Mouse (Mus musculus): ENCODE measurements around the gene Tmem205.

Tmem205 gene

DNA sequence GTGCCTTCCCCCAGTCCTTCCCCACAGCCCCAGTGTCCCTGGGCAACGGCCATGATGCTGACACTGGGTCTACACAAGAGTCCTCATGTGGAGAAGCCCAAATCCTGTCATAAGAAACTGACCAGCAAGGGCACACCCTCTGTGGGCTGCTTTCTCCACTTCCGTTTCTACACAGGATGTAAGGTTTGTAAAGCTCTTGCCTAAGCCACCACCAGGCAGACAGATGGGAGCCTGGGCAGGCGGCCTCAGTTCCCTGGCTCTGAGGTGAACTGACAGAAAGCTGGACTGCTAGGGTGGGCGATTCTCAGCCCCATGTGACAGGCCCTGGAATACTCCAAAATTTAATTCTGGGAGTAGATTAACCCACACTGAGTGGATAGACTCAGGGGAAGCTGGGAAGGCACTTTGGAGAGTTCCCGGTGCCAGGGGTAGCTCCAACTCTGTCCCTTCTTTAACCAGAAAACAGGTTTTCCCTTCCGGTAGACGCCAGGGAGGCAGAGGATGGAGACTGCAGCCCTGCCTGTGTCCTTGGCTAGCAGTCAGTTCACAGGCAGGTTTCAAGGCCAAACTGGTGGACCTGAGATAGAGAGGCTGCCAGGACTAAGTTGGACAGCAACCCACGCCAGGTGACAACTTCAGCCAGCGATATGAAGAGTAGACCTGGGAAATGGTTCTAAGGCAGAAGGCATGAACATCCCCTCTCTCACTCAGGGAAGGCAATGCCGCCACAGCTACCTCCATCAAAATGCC lies 17.7 kb downstream of the Tmem205 start:
- no peak for DNase-seq

- no peak for DNase-seq
Measured at GRCm38 (mm10) chr9:21908216-21908615, 19.1 kb downstream of the Tmem205 start.

- DNase-seq = no peak
Measured at GRCm38 (mm10) chr9:21904031-21904430, 23.3 kb downstream of the Tmem205 start.

- peak; percentile 81 for DNase-seq
Measured at GRCm38 (mm10) chr9:21901223-21901820, 26.0 kb downstream of the Tmem205 start.

DNA sequence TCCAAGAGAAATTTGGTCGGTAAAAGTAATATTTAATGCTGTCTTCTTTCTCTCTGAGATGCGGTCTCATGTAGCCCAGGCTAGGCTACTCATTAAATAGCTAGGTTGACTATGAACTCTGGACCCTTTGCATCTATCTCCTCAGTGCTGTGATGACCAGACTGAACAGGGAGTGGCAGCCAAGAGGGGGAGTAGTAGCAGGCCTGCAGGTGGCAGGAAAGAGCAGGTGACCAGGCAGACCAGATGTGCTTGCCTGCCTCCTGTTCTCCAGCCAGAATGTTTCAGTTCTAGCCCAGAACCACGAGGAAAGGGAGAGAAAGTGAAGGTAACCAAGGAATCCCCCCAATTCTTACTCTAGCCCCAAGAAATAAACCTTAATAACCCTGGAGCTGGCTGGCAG lies 38.1 kb downstream of the Tmem205 start:
- DNase-seq = no peak

- DNase-seq = no peak
Measured at GRCm38 (mm10) chr9:21876601-21877000, 50.8 kb downstream of the Tmem205 start.

GRCm38 (mm10) chr9:21872204-21872603 lies 55.2 kb downstream of the Tmem205 start:
- DNase-seq = no peak
